Mouse (Mus musculus) testis, adult 2 months (tissue): Measurements from ENCODE around the gene Tle4.

Source experiments
- CTCF ChIP-seq: fragments of 200-500 bp; IDR thresholded peaks from 2 replicates; pipeline ENCODE4 v1.5.1; 2012; ENCODE audit warnings: low read depth, mild to moderate bottlenecking, inconsistent platforms, low read length, moderate library complexity; ENCODE audit not compliant: control insufficient read depth, insufficient read depth, insufficient replicate concordance
- POLR2A ChIP-seq: fragments of 200-500 bp; IDR thresholded peaks from 2 replicates; pipeline ENCODE4 v1.6.1; 2012; ENCODE audit warnings: low read depth, mild to moderate bottlenecking, inconsistent platforms, low read length, moderate library complexity; ENCODE audit not compliant: control insufficient read depth

GRCm38 (mm10) chr19:14503862-14504261 lies 94.0 kb downstream of the Tle4 start:
- TF ChIP-seq CTCF (no peak), POLR2A (no peak)
